Mouse (Mus musculus): ENCODE data around the gene Ttc12. TPM values are rescaled to one million over a fixed set of nuclear protein-coding genes. Genes with fewer than 3 reads are reported as not detected.

The Ttc12 gene
- polyA plus RNA-seq (2012; rRNA removed) (1.8 and 2.3 TPM in 2 replicates), polyA plus RNA-seq (2014; fragmentation: Nextera tagmentation; extraction: Ambion mirVana) (1.0 and 1.7 TPM in 2 replicates)

- peak; percentile 85 for DNase-seq (ENCODE audit: low spot score)
- Histone ChIP-seq H3K4me1 (ENCODE audit: control insufficient read depth, insufficient read depth, low read length) (peaks cover 11% of the 10 kb centered on the region; the same call in 1 of the 2 replicates), H3K4me3 (replicated peaks; ENCODE audit: low read length) (peak within 1 kb of the TSS; percentile 54), H3K36me3 (ENCODE audit: control insufficient read depth, insufficient read depth, low read length) (no peaks in the 10 kb centered on the region), H3K4me2 (replicated peaks; ENCODE audit: low read depth, low read length, severe bottlenecking) (peak within 1 kb of the TSS; percentile 88), H3K9ac (ENCODE audit: low read depth, low read length, severe bottlenecking) (peak within 1 kb of the TSS; percentile 45), H3K27ac (replicated peaks; ENCODE audit: low read depth, low read length) (no peak within 1 kb of the TSS), H3K9me3 (ENCODE audit: control insufficient read depth, low read length) (no peaks in the 10 kb centered on the region), H3K27me3 (ENCODE audit: control insufficient read depth, insufficient read depth, low read length) (no peaks in the 10 kb centered on the region)
- ATAC-seq (ENCODE audit: low FRiP score, low read depth) = peak; percentile 84
- WGBS = 1% methylated on average over 18 of the region's 18 CpGs
- no peak for TF ChIP-seq POLR2A (IDR thresholded peaks at IDR 0.05; ENCODE audit: borderline replicate concordance, extremely low read depth, insufficient read depth, insufficient read length)
Observed at GRCm38 (mm10) chr9:49485892-49486311, at the start of gene Ttc12. Gene Ttc12 (minus strand): TSS chr9:49486225.

GRCm38 (mm10) chr9:49534958-49535357, 48.9 kb upstream of the Ttc12 start:
- DNase-seq (ENCODE audit: low spot score) (no peak), ATAC-seq (ENCODE audit: low FRiP score, low read depth) (no peak)
- Histone ChIP-seq H3K4me2 (replicated peaks; ENCODE audit: low read depth, low read length, severe bottlenecking) (no peak overlapping the region), H3K4me3 (replicated peaks; ENCODE audit: low read length) (no peak overlapping the region), H3K9ac (ENCODE audit: low read depth, low read length, severe bottlenecking) (no peak overlapping the region), H3K27ac (replicated peaks; ENCODE audit: low read depth, low read length) (no peak overlapping the region), H3K27me3 (ENCODE audit: control insufficient read depth, insufficient read depth, low read length) (no peaks in the 10 kb centered on the region), H3K36me3 (ENCODE audit: control insufficient read depth, insufficient read depth, low read length) (0 out of 2 replicates have a peak, but pooled peaks cover 8% of the 10 kb centered on the region), H3K4me1 (ENCODE audit: control insufficient read depth, insufficient read depth, low read length) (peaks cover 23% of the 10 kb centered on the region), H3K9me3 (ENCODE audit: control insufficient read depth, low read length) (no peaks in the 10 kb centered on the region)
- WGBS = 55% methylated on average over 4 of the region's 4 CpGs
- TF ChIP-seq POLR2A (IDR thresholded peaks at IDR 0.05; ENCODE audit: borderline replicate concordance, extremely low read depth, insufficient read depth, insufficient read length) = no peak

- WGBS = 32% methylated on average over 6 of the region's 8 CpGs
- DNase-seq (ENCODE audit: low spot score) (no peak), ATAC-seq (ENCODE audit: low FRiP score, low read depth) (no peak)
- H3K4me3 ChIP-seq (replicated peaks; ENCODE audit: low read length) = no peak overlapping the region
- H3K4me1 ChIP-seq (ENCODE audit: control insufficient read depth, insufficient read depth, low read length) = peaks cover 23% of the 10 kb centered on the region
- TF ChIP-seq POLR2A (IDR thresholded peaks at IDR 0.05; ENCODE audit: borderline replicate concordance, extremely low read depth, insufficient read depth, insufficient read length) = no peak
- no peak overlapping the region for H3K9ac ChIP-seq (ENCODE audit: low read depth, low read length, severe bottlenecking)
- no peak overlapping the region for H3K4me2 ChIP-seq (replicated peaks; ENCODE audit: low read depth, low read length, severe bottlenecking)
- H3K27ac ChIP-seq (replicated peaks; ENCODE audit: low read depth, low read length) = no peak overlapping the region
- no peaks in the 10 kb centered on the region for H3K27me3 ChIP-seq (ENCODE audit: control insufficient read depth, insufficient read depth, low read length)
- H3K9me3 ChIP-seq (ENCODE audit: control insufficient read depth, low read length) = no peaks in the 10 kb centered on the region
- 0 out of 2 replicates have a peak, but pooled peaks cover 8% of the 10 kb centered on the region for H3K36me3 ChIP-seq (ENCODE audit: control insufficient read depth, insufficient read depth, low read length)
Observed at GRCm38 (mm10) chr9:49533912-49534491, 48.0 kb upstream of the Ttc12 start.

GRCm38 (mm10) chr9:49533455-49533854, 47.4 kb upstream of the Ttc12 start:
- Histone ChIP-seq H3K9ac (ENCODE audit: low read depth, low read length, severe bottlenecking) (no peak overlapping the region), H3K36me3 (ENCODE audit: control insufficient read depth, insufficient read depth, low read length) (0 out of 2 replicates have a peak, but pooled peaks cover 8% of the 10 kb centered on the region), H3K4me1 (ENCODE audit: control insufficient read depth, insufficient read depth, low read length) (peaks cover 23% of the 10 kb centered on the region), H3K4me3 (replicated peaks; ENCODE audit: low read length) (no peak overlapping the region), H3K27ac (replicated peaks; ENCODE audit: low read depth, low read length) (no peak overlapping the region), H3K27me3 (ENCODE audit: control insufficient read depth, insufficient read depth, low read length) (no peaks in the 10 kb centered on the region), H3K4me2 (replicated peaks; ENCODE audit: low read depth, low read length, severe bottlenecking) (no peak overlapping the region), H3K9me3 (ENCODE audit: control insufficient read depth, low read length) (no peaks in the 10 kb centered on the region)
- 63% methylated on average over 7 of the region's 7 CpGs for WGBS
- ATAC-seq (ENCODE audit: low FRiP score, low read depth) (peak; percentile 32; the same call in 1 of the 2 replicates), DNase-seq (ENCODE audit: low spot score) (peak; percentile 23)
- no peak for TF ChIP-seq POLR2A (IDR thresholded peaks at IDR 0.05; ENCODE audit: borderline replicate concordance, extremely low read depth, insufficient read depth, insufficient read length)

GRCm38 (mm10) chr9:49531833-49532232, 45.8 kb upstream of the Ttc12 start:
- Histone ChIP-seq H3K27me3 (ENCODE audit: control insufficient read depth, insufficient read depth, low read length) (no peaks in the 10 kb centered on the region), H3K4me3 (replicated peaks; ENCODE audit: low read length) (no peak overlapping the region), H3K36me3 (ENCODE audit: control insufficient read depth, insufficient read depth, low read length) (0 out of 2 replicates have a peak, but pooled peaks cover 8% of the 10 kb centered on the region), H3K4me1 (ENCODE audit: control insufficient read depth, insufficient read depth, low read length) (peaks cover 18% of the 10 kb centered on the region), H3K27ac (replicated peaks; ENCODE audit: low read depth, low read length) (no peak overlapping the region), H3K4me2 (replicated peaks; ENCODE audit: low read depth, low read length, severe bottlenecking) (no peak overlapping the region), H3K9me3 (ENCODE audit: control insufficient read depth, low read length) (no peaks in the 10 kb centered on the region), H3K9ac (ENCODE audit: low read depth, low read length, severe bottlenecking) (no peak overlapping the region)
- no peak for ATAC-seq (ENCODE audit: low FRiP score, low read depth)
- TF ChIP-seq POLR2A (IDR thresholded peaks at IDR 0.05; ENCODE audit: borderline replicate concordance, extremely low read depth, insufficient read depth, insufficient read length) = no peak
- WGBS = 91% methylated on average over 6 of the region's 6 CpGs
- no peak for DNase-seq (ENCODE audit: low spot score)

Measured in limb, embryonic 14.5 days (tissue).